Mouse (Mus musculus) small intestine, adult 2 months (tissue): ENCODE results near the gene Eva1b.

Source experiments
- CTCF ChIP-seq: fragments of 200-500 bp; IDR thresholded peaks from 2 replicates; pipeline ENCODE4 v1.5.1; 2012; ENCODE audit warnings: low read depth, mild to moderate bottlenecking, control low read depth, inconsistent platforms, low read length, moderate library complexity, mixed read lengths; ENCODE audit not compliant: insufficient replicate concordance, insufficient read length; ENCODE audit errors: extremely low read depth
- POLR2A ChIP-seq: fragments of 200-500 bp; IDR thresholded peaks from 2 replicates; pipeline ENCODE4 v1.6.1; 2012; ENCODE audit warnings: low read depth, mild to moderate bottlenecking, control low read depth, inconsistent platforms, low read length, moderate library complexity

- no peak for TF ChIP-seq POLR2A
- TF ChIP-seq CTCF, result no peak
Measured at GRCm38 (mm10) chr4:126173800-126174199, 26.3 kb downstream of the Eva1b start.
